Mouse (Mus musculus): ENCODE results near the gene Mif.
A peak's percentile ranks its signal among the peaks of the same experiment; 100 is the strongest.
"Not testable (repeated sequence)": the region's sequence is repeated elsewhere in the genome, so short reads cannot be mapped to it uniquely, and the experiment has no call there.

Gene Mif

DNA sequence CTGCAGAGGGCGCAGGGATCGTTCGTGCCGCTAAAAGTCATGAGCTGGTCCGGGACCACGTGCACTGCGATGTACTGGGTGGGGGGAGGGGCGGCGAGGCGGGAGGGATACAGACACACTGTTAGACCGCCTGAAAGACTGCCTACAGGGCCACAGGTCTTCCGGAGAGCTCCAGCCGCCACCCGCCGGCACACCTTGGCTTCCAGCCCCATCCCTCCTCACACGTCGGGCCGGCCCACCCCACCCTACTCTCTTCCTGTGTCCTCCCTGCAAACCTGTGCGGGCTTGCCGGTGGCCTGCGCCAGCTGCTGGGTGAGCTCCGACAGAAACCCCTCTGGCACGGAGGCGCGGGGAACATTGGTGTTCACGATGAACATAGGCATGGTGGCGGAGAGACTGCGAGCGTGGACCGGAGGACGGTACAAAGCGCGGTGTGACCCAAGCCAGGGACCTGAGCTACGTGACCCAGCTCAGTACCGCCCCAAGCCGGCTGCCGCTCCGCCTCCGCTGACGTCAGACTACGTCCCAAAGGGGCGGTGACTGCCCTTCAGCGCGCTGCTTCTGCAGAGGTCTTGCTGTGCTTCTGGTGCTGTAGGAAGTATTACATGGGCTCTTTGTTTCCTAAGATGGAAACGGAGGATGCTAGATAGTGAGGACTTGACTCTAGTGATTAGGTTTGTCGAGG lies at the start of gene Mif:
TSS of gene Mif (minus strand) at position 455 of the 685 bp plus-strand sequence.
- peak; percentile 85 to 92 for DNase-seq (ENCODE audit: low spot score in 2 of 2)

DNA sequence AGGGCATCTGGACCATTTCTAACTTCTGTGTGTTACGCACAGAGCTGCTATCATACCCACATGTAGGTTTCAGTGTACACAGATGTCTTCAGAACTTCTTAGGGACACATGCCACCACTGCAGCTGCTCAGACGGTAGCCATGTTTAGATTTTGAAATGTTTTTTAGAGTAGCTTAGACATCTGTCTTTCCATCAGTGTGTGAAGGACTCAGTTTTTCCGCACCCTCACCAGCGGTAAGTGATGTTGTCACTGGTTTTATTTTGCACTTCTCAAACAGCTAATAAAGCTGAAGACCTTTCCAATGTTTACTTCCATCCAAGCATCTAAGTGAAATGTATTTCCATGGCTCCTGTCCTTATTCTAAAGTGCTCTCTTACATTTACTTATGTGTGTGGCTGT lies 46.8 kb upstream of the Mif start:
- no peak for DNase-seq (ENCODE audit: low spot score in 2 of 2)

DNA sequence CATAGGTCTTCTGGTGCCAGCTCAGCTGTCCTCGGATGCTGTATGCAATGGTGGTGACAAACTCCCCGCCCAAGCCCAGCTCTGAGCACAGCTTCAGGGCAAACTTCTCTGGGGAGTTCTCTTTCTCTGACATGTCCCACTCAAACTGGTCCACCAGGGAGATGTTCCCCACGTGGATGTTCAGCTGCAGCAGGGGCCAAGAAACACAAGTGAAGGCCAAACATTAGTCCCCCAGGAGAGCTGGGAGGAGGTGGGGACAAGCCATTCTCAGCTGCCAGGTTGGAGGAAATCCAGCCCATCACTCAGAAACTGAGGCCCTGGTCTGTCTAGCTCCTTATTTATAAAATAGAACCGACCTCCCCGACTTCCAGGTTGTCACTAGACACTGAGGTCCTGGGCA lies 44.4 kb upstream of the Mif start:
- DNase-seq (ENCODE audit: low spot score in 2 of 2): no peak

DNA sequence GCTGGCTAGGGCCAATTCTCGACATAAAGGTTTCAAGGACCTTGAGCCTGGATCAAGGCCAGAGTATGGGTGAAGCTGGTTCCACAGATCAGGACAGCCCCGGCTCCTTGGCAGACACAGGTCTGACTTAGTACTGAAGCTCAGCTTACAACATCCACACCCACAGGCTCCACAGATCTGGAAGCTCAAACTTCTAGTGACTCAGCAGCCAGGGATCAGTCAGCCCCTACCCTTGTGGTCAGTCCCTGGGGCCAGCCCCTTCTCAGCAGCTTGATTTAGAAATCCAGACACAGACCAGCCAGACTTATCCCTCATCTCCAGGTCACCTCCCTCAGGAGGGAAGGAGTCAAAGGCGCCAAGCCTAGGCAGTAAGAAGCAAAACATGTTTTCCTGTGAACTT lies 38.8 kb upstream of the Mif start:
- no peak for DNase-seq (ENCODE audit: low spot score in 2 of 2)

DNA sequence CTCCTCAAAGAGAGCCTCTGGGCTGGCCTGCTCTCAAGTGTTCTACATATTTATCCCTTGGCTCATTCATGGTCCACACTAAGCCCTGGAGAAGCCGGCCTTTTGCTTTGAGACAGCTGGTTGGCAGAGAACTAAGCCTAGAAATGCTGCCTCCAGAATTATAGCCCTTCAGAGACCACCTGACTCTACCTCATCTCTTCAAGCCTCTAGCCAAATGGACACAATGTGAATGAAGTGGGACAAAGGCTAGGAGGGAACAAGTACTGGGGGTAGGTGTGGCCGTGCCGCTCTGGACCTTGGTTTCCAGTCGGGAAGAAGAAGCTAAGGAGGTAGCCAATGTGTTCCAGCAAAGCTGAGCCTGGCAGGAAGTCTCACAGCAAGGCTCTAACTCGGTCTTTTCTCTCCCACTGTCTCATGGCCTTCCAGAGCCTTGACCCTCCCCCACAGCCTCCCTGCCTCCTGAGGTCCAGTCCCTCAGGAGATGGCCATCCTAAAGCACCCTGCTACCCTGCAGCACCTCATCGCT lies 38.1 kb upstream of the Mif start:
- no peak for DNase-seq (ENCODE audit: low spot score in 2 of 2)

DNA sequence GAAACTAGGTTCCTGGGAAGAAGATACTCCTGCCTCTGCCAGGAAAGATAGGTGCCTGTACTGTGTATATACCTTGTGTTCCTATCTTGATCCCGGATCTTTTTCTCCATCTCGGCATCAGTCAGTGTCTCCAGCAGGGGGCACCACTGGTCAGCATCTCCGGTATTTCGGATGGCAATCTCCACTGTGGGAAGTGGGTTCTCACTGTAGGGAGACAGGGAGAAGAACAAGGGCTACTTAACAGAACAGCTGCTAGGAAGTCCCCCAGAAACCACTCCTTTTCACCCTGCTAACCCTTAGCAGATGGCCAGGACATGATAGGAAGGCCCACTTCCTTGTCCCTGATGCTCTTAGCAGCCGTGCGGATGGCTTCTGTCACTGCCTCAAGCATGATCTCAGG lies 37.3 kb upstream of the Mif start:
- peak; percentile 43 to 77 for DNase-seq (ENCODE audit: low spot score in 2 of 2)

DNA sequence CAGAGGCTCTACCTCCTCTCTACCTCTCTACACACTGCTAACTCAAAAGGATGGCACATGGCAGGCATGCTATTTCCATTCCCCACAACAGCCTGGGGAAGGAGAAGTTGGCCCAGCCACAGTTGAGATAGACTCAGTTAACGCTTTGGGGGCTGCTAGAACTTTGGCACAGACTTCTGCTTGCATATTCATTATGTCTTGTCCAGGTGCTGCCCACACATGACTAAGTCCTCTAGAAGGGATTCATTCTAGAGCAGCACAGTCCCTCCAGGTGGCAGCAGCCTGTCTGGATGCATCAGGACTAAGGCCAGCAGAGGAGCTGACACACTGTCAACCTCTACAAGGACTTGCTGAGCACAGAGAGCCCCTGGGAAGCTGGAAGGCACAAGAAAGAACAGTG lies 36.2 kb upstream of the Mif start:
- no peak for DNase-seq (ENCODE audit: low spot score in 2 of 2)

DNA sequence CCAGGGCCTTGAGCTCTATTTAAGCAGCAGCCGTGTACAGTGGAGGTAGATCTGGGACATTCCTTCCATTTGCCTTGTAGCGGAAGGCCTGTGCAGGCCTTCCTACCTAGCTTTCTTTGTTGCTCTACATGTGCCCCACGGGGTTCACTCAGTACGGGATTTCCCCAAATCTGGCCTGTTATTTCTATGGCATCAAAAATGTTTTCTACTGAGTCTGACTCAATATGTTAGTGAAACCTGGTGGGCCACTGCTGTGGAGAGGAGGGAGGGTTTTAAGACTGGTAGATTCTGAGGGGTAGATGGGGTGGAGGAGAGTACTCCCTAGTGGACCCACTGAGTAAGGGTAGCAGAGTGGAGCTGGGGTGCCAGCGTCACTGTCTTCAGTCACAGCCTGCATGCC lies 35.7 kb upstream of the Mif start:
- DNase-seq (ENCODE audit: low spot score in 2 of 2): no peak

DNA sequence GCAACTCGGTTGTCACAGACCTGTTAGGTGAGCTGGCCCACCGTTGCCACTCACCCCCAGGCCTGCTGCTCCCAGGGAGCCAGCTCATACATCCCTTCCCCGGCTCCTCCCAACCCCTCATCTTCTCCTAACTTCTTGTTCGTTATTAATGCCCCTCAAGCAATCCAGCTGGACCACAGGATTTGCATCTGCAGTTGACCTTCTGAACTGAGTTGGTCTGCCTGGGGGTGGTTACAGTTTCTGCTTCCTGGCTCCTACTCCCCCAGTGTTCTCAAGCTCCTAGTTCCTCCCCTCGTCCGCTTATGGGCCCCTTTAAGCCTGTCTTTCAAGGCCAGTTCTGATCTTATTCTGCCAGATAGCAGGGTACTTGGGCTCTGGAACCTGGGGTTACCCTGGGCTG lies 34.6 kb upstream of the Mif start:
- no peak for DNase-seq (ENCODE audit: low spot score in 2 of 2)

DNA sequence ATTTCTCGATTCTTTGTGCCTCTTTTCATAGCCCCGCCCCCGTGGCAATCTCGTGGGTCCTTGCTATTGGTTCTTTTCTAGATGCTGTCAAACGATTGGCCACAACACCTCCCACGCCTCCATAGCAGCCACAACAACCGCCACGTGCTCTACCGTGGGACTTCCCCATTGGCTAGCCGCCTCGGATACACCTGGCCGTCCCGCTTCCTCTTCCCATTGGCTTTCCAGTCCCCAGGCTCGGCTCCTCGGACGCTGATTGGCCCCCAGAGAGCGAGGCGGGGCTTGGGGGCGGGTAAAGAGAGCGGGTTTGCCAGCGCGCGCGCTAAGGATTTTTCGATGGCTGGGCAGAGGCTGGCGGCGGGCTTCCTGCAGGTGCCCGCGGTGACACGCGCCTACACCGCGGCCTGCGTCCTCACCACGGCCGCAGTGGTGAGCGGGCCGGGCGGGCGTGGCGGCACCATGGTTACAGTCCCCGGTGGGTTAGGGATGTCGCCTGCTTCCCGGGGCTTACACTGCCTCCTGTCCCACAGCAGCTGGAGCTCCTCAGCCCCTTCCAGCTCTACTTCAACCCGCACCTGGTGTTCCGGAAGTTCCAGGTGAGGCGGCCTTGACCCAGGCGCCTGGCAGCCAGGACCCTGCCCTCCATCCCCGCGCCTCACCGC lies 33.2 kb upstream of the Mif start, which contains the start of gene Derl3:
TSS of gene Derl3 (plus strand) at position 325 of the 662 bp plus-strand sequence.
- peak; percentile 93 to 95 for DNase-seq (ENCODE audit: low spot score in 2 of 2)

DNA sequence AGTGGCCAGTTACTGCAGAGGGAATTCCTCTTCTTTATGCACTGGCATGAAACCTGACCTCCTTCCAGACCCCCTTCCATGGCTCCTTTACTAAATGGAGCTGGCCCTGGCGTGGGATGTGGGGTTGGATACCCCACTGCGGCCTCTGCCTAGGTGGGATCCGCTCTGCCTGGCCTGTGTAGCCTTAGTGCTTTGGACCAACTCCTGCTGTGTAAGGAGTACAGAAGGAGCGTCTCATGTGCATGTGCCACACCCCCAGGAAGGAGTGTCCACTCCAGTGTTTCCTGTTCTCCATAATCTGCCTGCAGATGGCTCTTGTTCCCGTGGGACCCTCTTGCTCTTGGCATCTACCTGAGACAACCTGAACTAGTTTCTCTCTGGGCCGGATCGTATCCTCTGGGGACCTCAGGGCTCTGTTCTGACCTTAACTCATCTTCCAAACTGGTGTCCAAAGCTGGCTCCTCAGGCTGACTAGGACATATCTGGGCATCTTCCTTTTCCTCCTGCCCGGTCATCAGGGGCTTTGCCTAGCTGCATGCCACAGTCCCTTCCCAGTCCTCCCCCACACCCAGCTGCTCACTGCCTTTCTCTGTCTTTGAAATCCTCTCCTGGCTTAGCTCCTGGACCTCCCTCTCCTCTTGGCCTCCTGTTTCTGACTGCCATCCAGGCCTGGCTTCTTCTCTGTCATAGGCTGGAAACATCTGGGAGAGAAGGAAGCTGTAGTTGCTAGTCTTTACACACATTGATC lies 29.5 kb upstream of the Mif start:
- DNase-seq (ENCODE audit: low spot score in 2 of 2): no peak

DNA sequence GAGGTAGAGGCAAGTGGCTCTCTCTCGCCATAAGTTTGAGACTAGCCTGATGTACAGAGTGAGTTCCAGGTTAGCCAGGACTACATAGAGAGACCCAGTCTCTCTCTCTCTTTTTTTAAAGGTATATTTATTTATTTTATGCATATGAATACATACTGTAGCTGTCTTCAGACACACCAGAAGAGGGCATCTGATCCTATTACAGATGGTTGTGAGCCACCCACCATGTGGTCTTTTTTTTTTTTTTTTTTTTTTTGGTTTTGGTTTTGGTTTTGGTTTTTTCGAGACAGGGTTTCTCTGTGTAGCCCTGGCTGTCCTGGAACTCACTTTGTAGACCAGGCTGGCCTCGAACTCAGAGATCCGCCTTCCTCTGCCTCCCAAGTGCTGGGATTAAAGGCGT lies 27.5 kb upstream of the Mif start:
- not testable (repeated sequence) for DNase-seq (ENCODE audit: low spot score in 2 of 2)

DNA sequence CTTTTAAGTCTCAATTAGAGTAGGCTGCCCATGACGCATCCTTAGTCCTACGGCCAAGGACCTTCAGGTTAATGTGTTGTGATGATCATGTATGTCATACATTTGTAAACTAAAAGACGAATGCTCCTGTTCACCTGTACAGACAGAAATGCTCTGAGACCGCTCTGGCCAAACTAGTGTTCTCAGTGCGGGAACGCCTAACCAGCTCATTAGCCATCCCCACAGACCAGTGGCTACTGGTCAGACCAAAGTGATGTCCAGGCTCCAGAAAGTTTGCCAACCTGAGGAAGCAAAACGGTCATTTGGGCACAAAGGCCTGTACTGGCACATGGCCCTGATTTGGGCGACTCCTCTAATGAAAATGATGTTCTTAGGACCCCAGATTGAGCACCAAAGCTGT lies 24.7 kb upstream of the Mif start:
- DNase-seq (ENCODE audit: low spot score in 2 of 2): no peak

DNA sequence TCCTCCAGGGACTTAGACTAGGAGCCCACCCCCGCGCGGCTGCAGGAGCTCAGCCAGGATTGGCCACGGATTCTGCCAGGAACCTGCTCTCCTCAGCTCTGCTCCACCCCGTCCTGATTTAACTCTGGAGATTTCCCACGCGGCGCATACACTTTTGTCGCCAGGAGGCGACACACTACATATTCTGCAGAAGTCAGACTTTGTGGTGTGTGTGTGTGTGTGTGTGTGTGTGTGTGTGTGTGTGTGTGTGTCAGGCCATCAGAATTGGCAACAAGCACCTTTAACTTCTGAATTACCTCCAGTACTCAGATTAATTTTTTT lies 23.2 kb upstream of the Mif start:
- peak; percentile 62 to 75 for DNase-seq (ENCODE audit: low spot score in 2 of 2)

DNA sequence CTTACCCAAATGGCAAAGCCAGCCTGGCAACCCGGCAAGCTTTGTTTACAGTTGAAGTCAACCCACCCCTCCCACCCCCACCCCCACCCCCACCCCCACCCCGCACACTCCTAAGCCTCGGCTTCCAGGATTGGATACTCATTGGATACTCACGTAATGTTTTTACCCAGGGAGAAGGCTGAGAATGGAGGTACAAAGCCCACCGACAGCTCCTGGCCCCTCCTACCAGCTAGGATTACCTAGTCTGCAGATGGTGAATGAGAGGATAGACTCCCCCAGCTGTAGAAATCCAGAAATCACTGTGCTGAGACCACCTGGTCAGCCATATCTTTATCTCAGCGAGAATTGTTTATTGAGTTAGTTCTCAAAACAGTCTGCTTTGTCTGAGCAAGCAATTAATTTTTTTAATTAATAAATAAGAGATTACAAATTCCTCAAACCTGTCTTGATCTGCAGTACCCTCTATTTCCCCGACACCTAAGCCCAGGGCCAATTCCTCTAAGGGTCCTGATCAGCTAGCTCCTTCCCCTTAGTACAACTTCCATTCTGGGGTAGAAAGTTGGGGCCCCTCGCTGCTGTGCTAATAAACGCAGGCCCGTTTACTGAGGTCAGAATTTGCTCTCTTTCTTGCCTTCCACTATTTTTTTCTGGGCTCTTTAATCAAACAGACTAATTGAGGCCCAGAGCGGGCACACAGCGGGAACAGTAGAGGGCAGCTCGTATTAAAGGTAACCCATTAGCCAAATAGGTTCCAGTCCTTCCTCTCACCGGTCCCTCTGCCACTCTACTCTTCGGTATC lies 22.6 kb upstream of the Mif start:
- DNase-seq (ENCODE audit: low spot score in 2 of 2): no peak

DNA sequence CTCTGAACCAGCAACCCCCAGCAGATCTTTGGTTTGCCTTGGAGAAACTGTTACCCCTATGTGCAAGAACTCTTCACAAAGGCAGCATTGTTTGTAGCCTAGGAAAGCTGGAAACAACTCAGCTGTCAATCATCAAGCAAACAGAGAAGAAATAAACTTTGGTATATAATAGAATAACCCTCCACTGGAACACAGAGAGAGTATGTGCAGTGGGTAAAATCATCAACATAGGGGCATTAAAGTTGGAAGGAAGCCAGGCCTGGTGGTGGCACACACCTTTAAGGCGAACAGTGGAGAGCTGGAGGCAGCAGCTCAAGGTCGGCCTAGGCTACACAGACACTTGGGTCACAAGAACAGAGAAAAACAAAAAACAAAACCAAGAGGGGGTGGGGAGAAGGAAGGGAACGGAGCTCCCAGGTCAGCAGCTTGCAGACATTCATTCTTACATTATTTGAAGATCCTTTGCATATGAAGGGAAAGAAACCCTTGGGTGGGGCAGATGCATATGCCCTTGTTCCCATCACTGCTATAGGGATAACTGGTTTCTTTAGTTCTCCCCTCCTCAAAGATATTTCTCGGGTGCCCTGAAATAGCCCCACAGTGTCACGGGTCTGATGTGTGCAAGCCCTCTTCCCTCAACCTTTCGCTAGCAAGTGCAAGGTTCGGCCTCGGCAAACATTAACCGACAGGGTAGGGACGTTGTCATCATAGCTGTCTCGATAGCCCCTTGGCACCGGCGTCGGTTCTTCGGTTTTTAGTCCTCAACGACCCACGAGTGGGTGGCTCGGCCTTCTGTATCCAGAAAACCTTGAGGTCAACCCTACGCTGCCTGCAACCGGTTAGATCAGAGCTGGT lies 21.8 kb upstream of the Mif start:
- no peak for DNase-seq (ENCODE audit: low spot score in 2 of 2)

DNA sequence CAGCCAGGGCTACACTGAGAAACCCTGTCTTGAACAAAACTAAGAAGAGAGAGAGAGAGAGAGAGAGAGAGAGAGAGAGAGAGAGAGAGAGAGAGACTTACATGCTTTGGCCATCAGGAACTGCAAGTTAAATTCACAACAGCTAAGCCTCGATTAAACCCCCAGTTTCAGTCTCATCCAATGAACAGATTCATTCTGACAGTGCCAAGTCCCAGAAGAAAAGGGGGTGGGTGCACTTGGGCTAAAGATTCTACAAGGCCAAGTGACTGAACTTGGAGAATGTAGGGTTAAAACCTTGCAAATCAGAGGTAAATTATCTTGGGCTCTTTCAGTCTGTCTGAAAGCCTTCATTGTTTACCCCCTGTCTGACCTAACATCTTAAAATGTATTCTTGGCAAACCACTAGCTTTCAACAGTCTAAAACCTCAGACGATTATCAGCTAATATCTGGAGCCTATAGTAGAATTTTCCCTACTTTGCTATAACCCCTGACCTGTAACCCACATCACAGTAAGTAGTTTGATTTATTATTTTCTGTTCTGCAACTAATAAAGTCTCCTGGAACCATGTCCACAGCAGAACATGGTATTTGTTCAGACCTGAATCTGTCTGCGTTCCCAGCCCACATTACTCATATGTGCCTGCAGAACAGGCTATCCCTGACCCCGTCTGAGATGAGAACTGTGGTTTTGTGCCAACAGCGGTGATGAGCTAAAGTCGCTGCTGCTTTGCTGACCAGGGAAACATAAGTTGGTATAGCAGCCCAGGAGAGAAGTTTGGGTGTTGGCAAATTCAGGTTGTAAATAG lies 20.9 kb upstream of the Mif start:
- DNase-seq (ENCODE audit: low spot score in 2 of 2): no peak

DNA sequence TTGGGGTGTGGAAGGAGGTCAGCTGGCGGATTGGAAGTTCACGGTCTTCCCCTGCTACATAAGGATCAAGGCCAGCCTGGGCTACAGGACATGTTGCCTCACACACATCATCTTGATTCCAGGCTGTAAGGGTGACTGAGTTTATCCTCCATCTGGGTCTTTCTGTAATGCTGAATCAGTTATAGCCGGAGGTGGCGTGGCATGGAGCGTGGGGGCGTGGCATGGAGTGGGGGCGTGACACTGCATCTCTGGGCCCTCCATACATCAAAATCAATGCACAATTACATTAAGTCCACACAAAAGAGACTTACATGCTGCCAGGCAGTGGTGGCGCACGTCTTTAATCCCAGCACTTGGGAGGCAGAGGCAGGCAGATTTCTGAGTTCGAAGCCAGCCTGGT lies 20.3 kb upstream of the Mif start:
- DNase-seq (ENCODE audit: low spot score in 2 of 2): no peak

DNA sequence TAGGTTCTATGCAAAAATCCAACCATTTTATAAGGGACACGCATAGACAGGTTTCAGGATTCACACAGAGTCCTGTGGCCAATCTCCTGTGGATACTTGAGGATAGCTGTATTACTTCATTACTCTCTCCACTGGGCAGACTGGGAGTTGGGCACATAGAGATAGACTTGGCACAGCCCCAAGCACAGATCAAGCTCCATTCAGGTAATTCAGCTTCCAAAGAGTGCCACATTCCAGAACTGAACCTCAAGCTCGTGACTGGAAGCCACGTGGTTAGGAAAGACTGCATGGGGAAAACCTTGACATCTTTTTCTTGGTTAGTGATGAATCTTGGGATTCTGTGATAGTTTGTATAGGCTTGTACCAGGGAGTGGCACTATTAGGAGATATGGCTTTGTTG lies 18.8 kb upstream of the Mif start:
- no peak for DNase-seq (ENCODE audit: low spot score in 2 of 2)

DNA sequence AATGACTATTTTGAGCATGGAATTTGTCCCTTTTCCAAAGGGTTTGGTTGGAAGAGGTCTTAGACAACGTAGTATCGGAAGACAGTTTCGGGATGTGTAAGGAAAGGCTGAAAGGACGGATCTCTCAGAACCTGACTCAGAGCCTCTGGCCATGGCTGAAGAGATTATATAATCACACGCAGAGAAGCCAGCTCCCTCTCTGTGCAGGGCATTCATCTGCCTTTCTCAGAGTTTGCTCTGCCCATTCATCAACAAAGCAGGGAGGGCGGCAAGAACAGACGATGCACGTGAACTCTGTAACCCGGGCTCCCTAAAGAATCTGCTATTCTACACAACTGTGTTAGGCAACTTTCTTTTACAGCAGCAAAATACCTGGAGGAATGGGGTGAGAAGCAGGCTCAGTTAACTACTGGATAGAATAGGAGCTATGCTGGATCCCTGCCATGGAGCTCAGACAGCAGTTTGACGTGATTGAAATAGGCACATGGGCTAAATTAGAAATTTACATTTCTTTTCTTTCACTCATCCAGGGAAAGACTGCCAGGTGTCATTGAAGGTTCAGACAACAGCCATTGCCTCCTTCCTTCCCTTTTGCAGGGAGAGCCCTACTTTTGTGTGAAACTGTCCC lies 13.6 kb upstream of the Mif start:
- no peak for DNase-seq (ENCODE audit: low spot score in 2 of 2)

All from spleen, postnatal 4 days (tissue).